Mouse (Mus musculus): ENCODE results near the gene Prkab1. TPM values are rescaled to one million over a fixed set of nuclear protein-coding genes. Genes with fewer than 3 reads are reported as not detected.

Gene Prkab1
- polyA plus RNA-seq, 1 experiment from 2014 or later, result 77.0 TPM

GRCm38 (mm10) chr5:116031190-116031577 is 6.9 kb upstream of the Prkab1 start:
- H3K36me3 ChIP-seq, result no peaks in the 10 kb centered on the region
- H3K9me3 ChIP-seq, result no peaks in the 10 kb centered on the region
- 0 out of 2 replicates have a peak, but pooled peaks cover 3% of the 10 kb centered on the region for H3K4me1 ChIP-seq (replicated peaks)
- no peak overlapping the region for H3K4me3 ChIP-seq (replicated peaks)
- H3K27ac ChIP-seq, result no peak overlapping the region
- WGBS, result 3% methylated on average over 14 of the region's 14 CpGs
- no peak for ATAC-seq (ENCODE audit: insufficient number of reproducible peaks, insufficient read depth, low FRiP score, low TSS enrichment, low read depth)
- peaks cover 5% of the 10 kb centered on the region; the same call in 1 of the 2 replicates for H3K27me3 ChIP-seq
- peak overlapping the region; percentile 33 for H3K4me2 ChIP-seq
- no peak overlapping the region for H3K9ac ChIP-seq (replicated peaks)

- Histone ChIP-seq H3K9me3 (no peaks in the 10 kb centered on the region), H3K36me3 (no peaks in the 10 kb centered on the region), H3K4me3 (replicated peaks) (peak overlapping the region; percentile 6; the same call in 1 of the 2 replicates), H3K4me2 (peak overlapping the region; percentile 33), H3K27me3 (peaks cover 5% of the 10 kb centered on the region; the same call in 1 of the 2 replicates), H3K4me1 (replicated peaks) (0 out of 2 replicates have a peak, but pooled peaks cover 3% of the 10 kb centered on the region), H3K9ac (replicated peaks) (no peak overlapping the region), H3K27ac (no peak overlapping the region)
- 5% methylated on average over 19 of the region's 19 CpGs for WGBS
- ATAC-seq (ENCODE audit: insufficient number of reproducible peaks, insufficient read depth, low FRiP score, low TSS enrichment, low read depth), result no peak
Observed at GRCm38 (mm10) chr5:116030566-116031189, 6.4 kb upstream of the Prkab1 start.

GRCm38 (mm10) chr5:116029071-116029470 is 4.8 kb upstream of the Prkab1 start:
- Histone ChIP-seq H3K9me3 (no peaks in the 10 kb centered on the region), H3K27ac (no peak overlapping the region), H3K4me2 (no peak overlapping the region), H3K4me1 (replicated peaks) (0 out of 2 replicates have a peak, but pooled peaks cover 3% of the 10 kb centered on the region), H3K27me3 (peaks cover 5% of the 10 kb centered on the region; the same call in 1 of the 2 replicates), H3K4me3 (replicated peaks) (no peak overlapping the region), H3K36me3 (no peaks in the 10 kb centered on the region), H3K9ac (replicated peaks) (no peak overlapping the region)
- ATAC-seq (ENCODE audit: insufficient number of reproducible peaks, insufficient read depth, low FRiP score, low TSS enrichment, low read depth), result no peak
- 73% methylated on average over 7 of the region's 7 CpGs for WGBS

- H3K27me3 ChIP-seq, result peaks cover 5% of the 10 kb centered on the region; the same call in 1 of the 2 replicates
- H3K4me2 ChIP-seq, result no peak overlapping the region
- no peak for ATAC-seq (ENCODE audit: insufficient number of reproducible peaks, insufficient read depth, low FRiP score, low TSS enrichment, low read depth)
- 92% methylated on average over 14 of the region's 14 CpGs for WGBS
- peaks cover 20% of the 10 kb centered on the region for H3K4me1 ChIP-seq (replicated peaks)
- H3K27ac ChIP-seq, result no peak overlapping the region
- peaks cover 10% of the 10 kb centered on the region for H3K36me3 ChIP-seq
- no peak overlapping the region for H3K4me3 ChIP-seq (replicated peaks)
- H3K9me3 ChIP-seq, result no peaks in the 10 kb centered on the region
- no peak overlapping the region for H3K9ac ChIP-seq (replicated peaks)
Observed at GRCm38 (mm10) chr5:116026561-116026960, 2.3 kb upstream of the Prkab1 start.

- Histone ChIP-seq H3K9ac (replicated peaks) (no peak overlapping the region), H3K4me1 (replicated peaks) (peaks cover 20% of the 10 kb centered on the region), H3K27ac (no peak overlapping the region), H3K27me3 (peaks cover 5% of the 10 kb centered on the region; the same call in 1 of the 2 replicates), H3K36me3 (peaks cover 15% of the 10 kb centered on the region), H3K4me2 (no peak overlapping the region), H3K4me3 (replicated peaks) (no peak overlapping the region), H3K9me3 (no peaks in the 10 kb centered on the region)
- WGBS, result 90% methylated on average over 5 of the region's 5 CpGs
- ATAC-seq (ENCODE audit: insufficient number of reproducible peaks, insufficient read depth, low FRiP score, low TSS enrichment, low read depth), result no peak
Observed at GRCm38 (mm10) chr5:116026107-116026506, 1.8 kb upstream of the Prkab1 start.

GRCm38 (mm10) chr5:116023821-116024284 is 455 bp downstream of the Prkab1 start:
- Histone ChIP-seq H3K4me3 (replicated peaks) (peak overlapping the region; percentile 79), H3K9ac (replicated peaks) (peak overlapping the region; percentile 85), H3K27me3 (no peaks in the 10 kb centered on the region), H3K4me1 (replicated peaks) (peaks cover 17% of the 10 kb centered on the region), H3K4me2 (peak overlapping the region; percentile 82), H3K9me3 (no peaks in the 10 kb centered on the region), H3K36me3 (peaks cover 37% of the 10 kb centered on the region), H3K27ac (peak overlapping the region; percentile 91)
- WGBS, result under 1% methylated on average over 28 of the region's 28 CpGs
- peak; percentile 59 for ATAC-seq (ENCODE audit: insufficient number of reproducible peaks, insufficient read depth, low FRiP score, low TSS enrichment, low read depth)

- Histone ChIP-seq H3K9me3 (no peaks in the 10 kb centered on the region), H3K36me3 (peaks cover 43% of the 10 kb centered on the region), H3K27ac (peak overlapping the region; percentile 91; the same call in 1 of the 2 replicates), H3K9ac (replicated peaks) (peak overlapping the region; percentile 85), H3K4me2 (peak overlapping the region; percentile 82), H3K27me3 (no peaks in the 10 kb centered on the region), H3K4me3 (replicated peaks) (peak overlapping the region; percentile 79), H3K4me1 (replicated peaks) (peaks cover 17% of the 10 kb centered on the region)
- WGBS, result 9% methylated on average over 8 of the region's 8 CpGs
- ATAC-seq (ENCODE audit: insufficient number of reproducible peaks, insufficient read depth, low FRiP score, low TSS enrichment, low read depth), result no peak
Observed at GRCm38 (mm10) chr5:116023251-116023661, 1.1 kb downstream of the Prkab1 start.

- Histone ChIP-seq H3K27me3 (no peaks in the 10 kb centered on the region), H3K4me1 (replicated peaks) (peaks cover 17% of the 10 kb centered on the region), H3K9ac (replicated peaks) (no peak overlapping the region), H3K27ac (no peak overlapping the region), H3K36me3 (peaks cover 48% of the 10 kb centered on the region), H3K9me3 (no peaks in the 10 kb centered on the region), H3K4me3 (replicated peaks) (peak overlapping the region; percentile 79), H3K4me2 (peak overlapping the region; percentile 82)
- ATAC-seq (ENCODE audit: insufficient number of reproducible peaks, insufficient read depth, low FRiP score, low TSS enrichment, low read depth), result no peak
- 87% methylated on average over 7 of the region's 7 CpGs for WGBS
Observed at GRCm38 (mm10) chr5:116022658-116023200, 1.6 kb downstream of the Prkab1 start.

GRCm38 (mm10) chr5:116022131-116022530 is 2.2 kb downstream of the Prkab1 start:
- H3K27me3 ChIP-seq, result no peaks in the 10 kb centered on the region
- 96% methylated on average over 12 of the region's 12 CpGs for WGBS
- no peak for ATAC-seq (ENCODE audit: insufficient number of reproducible peaks, insufficient read depth, low FRiP score, low TSS enrichment, low read depth)
- H3K9me3 ChIP-seq, result no peaks in the 10 kb centered on the region
- H3K27ac ChIP-seq, result no peak overlapping the region
- peaks cover 54% of the 10 kb centered on the region for H3K36me3 ChIP-seq
- H3K9ac ChIP-seq (replicated peaks), result no peak overlapping the region; the same call in 1 of the 2 replicates
- peak overlapping the region; percentile 82; the same call in 1 of the 2 replicates for H3K4me2 ChIP-seq
- H3K4me3 ChIP-seq (replicated peaks), result peak overlapping the region; percentile 79; the same call in 1 of the 2 replicates
- H3K4me1 ChIP-seq (replicated peaks), result peaks cover 17% of the 10 kb centered on the region

GRCm38 (mm10) chr5:116021552-116021951 is 2.8 kb downstream of the Prkab1 start:
- H3K27me3 ChIP-seq, result no peaks in the 10 kb centered on the region
- no peak overlapping the region for H3K4me3 ChIP-seq (replicated peaks)
- H3K9me3 ChIP-seq, result no peaks in the 10 kb centered on the region
- H3K4me1 ChIP-seq (replicated peaks), result peaks cover 17% of the 10 kb centered on the region
- WGBS, result 94% methylated on average over 14 of the region's 14 CpGs
- H3K9ac ChIP-seq (replicated peaks), result no peak overlapping the region; the same call in 1 of the 2 replicates
- peaks cover 60% of the 10 kb centered on the region for H3K36me3 ChIP-seq
- no peak overlapping the region for H3K27ac ChIP-seq
- no peak overlapping the region for H3K4me2 ChIP-seq
- ATAC-seq (ENCODE audit: insufficient number of reproducible peaks, insufficient read depth, low FRiP score, low TSS enrichment, low read depth), result no peak

GRCm38 (mm10) chr5:116019371-116019770 is 4.9 kb downstream of the Prkab1 start:
- Histone ChIP-seq H3K9ac (replicated peaks) (no peak overlapping the region), H3K9me3 (no peaks in the 10 kb centered on the region), H3K4me1 (replicated peaks) (peaks cover 17% of the 10 kb centered on the region), H3K36me3 (peaks cover 82% of the 10 kb centered on the region), H3K27me3 (no peaks in the 10 kb centered on the region), H3K27ac (no peak overlapping the region), H3K4me2 (no peak overlapping the region), H3K4me3 (replicated peaks) (no peak overlapping the region)
- ATAC-seq (ENCODE audit: insufficient number of reproducible peaks, insufficient read depth, low FRiP score, low TSS enrichment, low read depth), result no peak
- 63% methylated on average over 11 of the region's 11 CpGs for WGBS

All from limb, embryonic 12.5 days (tissue).